Mouse (Mus musculus) megakaryocyte, embryonic 14.5 days (primary cell): ENCODE results near the gene Mcur1.

ENCODE experiments used
- FLI1 ChIP-seq: IDR thresholded peaks from 2 replicates; pipeline ENCODE4 v1.6.1; 2012; ENCODE audit warnings: low read length, inconsistent platforms, mixed read lengths
- GATA1 ChIP-seq: IDR thresholded peaks from 3 replicates; pipeline ENCODE4 v1.6.1; 2012; ENCODE audit warnings: mixed read lengths, low read length, inconsistent platforms, borderline replicate concordance

- TF ChIP-seq FLI1 (no peak), GATA1 (no peak)
Observed at GRCm38 (mm10) chr13:43564733-43565132, 4.7 kb upstream of the Mcur1 start.
